ENCODE assay signal across 36 mouse cellular contexts in the genomic region with DNA sequence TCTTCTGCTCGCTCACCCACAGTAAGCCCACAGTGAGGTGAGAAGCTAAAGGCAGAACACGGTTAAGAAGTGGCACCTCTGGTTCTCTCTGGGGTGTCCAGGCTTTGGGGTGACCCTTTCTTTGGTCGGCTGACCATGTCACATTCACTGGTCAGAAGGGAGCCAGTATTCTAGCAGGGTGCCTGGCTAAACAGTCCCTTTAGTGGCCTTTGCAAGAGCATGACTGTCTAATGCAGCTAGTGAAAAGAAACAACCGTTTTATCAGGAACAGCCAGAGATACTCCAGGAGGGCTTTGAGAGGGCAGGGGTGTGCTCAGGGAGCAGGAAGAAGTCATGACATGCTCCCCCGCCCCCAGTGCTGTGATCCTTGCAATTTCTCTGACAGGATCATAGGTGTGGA. TPM values are rescaled to one million over a fixed set of nuclear protein-coding genes. Genes with fewer than 3 reads are reported as not detected.
DNase-seq lines count a peak whose midpoint lies in the region; ATAC-seq and TF ChIP-seq lines count a peak whose summit lies in the region.
"Had no signal": no experiment of that assay in that cellular context is flagged by ENCODE, and none has a peak within 500 bp of the region (broad histone marks: within the 10 kb centered on the region; RNA-seq: fewer than 3 reads in every experiment).

No protein-coding gene starts in this region.

- H3K27ac ChIP-seq in intestine, embryonic 14.5 days (ENCODE audit: low read depth) = no peak overlapping the region
- no peak overlapping the region for H3K27ac ChIP-seq in intestine, embryonic 15.5 days
- no peak overlapping the region for H3K27ac ChIP-seq in liver, postnatal 0 days (ENCODE audit: low read depth)
- H3K27ac ChIP-seq: embryonic facial prominence, embryonic 13.5 days; forebrain, embryonic 12.5 days; hindbrain, embryonic 14.5 days; kidney, embryonic 15.5 days; liver, embryonic 13.5 days; macrophage; midbrain, embryonic 13.5 days; neural tube, embryonic 13.5 days had no signal

- H3K4me1 ChIP-seq in intestine, embryonic 14.5 days (replicated peaks; ENCODE audit: control insufficient read depth, insufficient read depth, low read length) = no peaks in the 10 kb centered on the region
- H3K4me1 ChIP-seq in intestine, embryonic 15.5 days (replicated peaks) = no peaks in the 10 kb centered on the region
- H3K4me1 ChIP-seq in liver, postnatal 0 days (ENCODE audit: insufficient read depth) = peaks cover 6% of the 10 kb centered on the region; the same call in 1 of the 2 replicates
- H3K4me1 ChIP-seq: embryonic facial prominence, embryonic 13.5 days; forebrain, embryonic 12.5 days; midbrain, embryonic 13.5 days; neural tube, embryonic 13.5 days had no signal

- DNase-seq in heart, adult 11 months = peak; percentile 78
- DNase-seq in heart, postnatal 36 days = no peak
- peak; percentile 46 for DNase-seq in intestine, embryonic 14.5 days (ENCODE audit: low spot score)
- peak; percentile 35 for DNase-seq in testis, postnatal 10 days (ENCODE audit: low spot score)
- DNase-seq in testis, postnatal 14 days (ENCODE audit: low spot score) = no peak
- DNase-seq in liver, postnatal 0 days = peak; percentile 11
- DNase-seq in cerebellum, postnatal 14 days = no peak
- DNase-seq: adrenal gland, postnatal 10 days; cerebellum, adult 8-10 months; embryo, embryonic 11 days; gastrocnemius, postnatal 10 days; heart, postnatal 14 days; kidney, adult 18-20 months; kidney, postnatal 25 days; liver, embryonic 13.5 days; lung, adult 2 months; lung, postnatal 10 days; thymus, adult 18-20 months; thymus, postnatal 25 days had no signal

- TF ChIP-seq EP300 in liver, postnatal 0 days (IDR thresholded peaks at IDR 0.05; ENCODE audit: low read depth) = no peak

- no peak overlapping the region for H3K9ac ChIP-seq in intestine, embryonic 14.5 days (ENCODE audit: low read length)
- no peak overlapping the region for H3K9ac ChIP-seq in intestine, embryonic 15.5 days
- no peak overlapping the region for H3K9ac ChIP-seq in liver, postnatal 0 days (replicated peaks)
- H3K9ac ChIP-seq: embryonic facial prominence, embryonic 13.5 days; forebrain, embryonic 12.5 days; hindbrain, embryonic 14.5 days; kidney, embryonic 15.5 days; liver, embryonic 13.5 days; midbrain, embryonic 13.5 days; neural tube, embryonic 13.5 days had no signal

- no peak overlapping the region for H3K4me2 ChIP-seq in intestine, embryonic 14.5 days (ENCODE audit: low read length)
- H3K4me2 ChIP-seq in intestine, embryonic 15.5 days (replicated peaks) = no peak overlapping the region
- no peak overlapping the region for H3K4me2 ChIP-seq in liver, postnatal 0 days (ENCODE audit: low read depth, low read length)
- H3K4me2 ChIP-seq: embryonic facial prominence, embryonic 13.5 days; forebrain, embryonic 12.5 days; hindbrain, embryonic 14.5 days; kidney, embryonic 15.5 days; liver, embryonic 13.5 days; midbrain, embryonic 13.5 days; neural tube, embryonic 13.5 days had no signal

- H3K27me3 ChIP-seq in intestine, embryonic 14.5 days (replicated peaks; ENCODE audit: control insufficient read depth, insufficient read depth, low read length) = no peaks in the 10 kb centered on the region; the same call in 1 of the 2 replicates
- no peaks in the 10 kb centered on the region; the same call in 1 of the 2 replicates for H3K27me3 ChIP-seq in intestine, embryonic 15.5 days (replicated peaks)
- no peaks in the 10 kb centered on the region for H3K27me3 ChIP-seq in liver, postnatal 0 days (ENCODE audit: insufficient read depth, low read length)
- H3K27me3 ChIP-seq: liver, embryonic 13.5 days; neural tube, embryonic 13.5 days; Patski had no signal

- H3K4me3 ChIP-seq in intestine, embryonic 14.5 days (ENCODE audit: low read depth, low read length) = no peak overlapping the region
- H3K4me3 ChIP-seq in intestine, embryonic 15.5 days (replicated peaks) = no peak overlapping the region
- H3K4me3 ChIP-seq in liver, postnatal 0 days (ENCODE audit: low read depth, low read length) = no peak overlapping the region
- H3K4me3 ChIP-seq: embryonic facial prominence, embryonic 13.5 days; forebrain, embryonic 12.5 days; kidney, embryonic 15.5 days; liver, embryonic 13.5 days; midbrain, embryonic 13.5 days; neural tube, embryonic 13.5 days had no signal

- WGBS in intestine, embryonic 14.5 days = 66% methylated on average over 5 of the region's 5 CpGs
- WGBS in intestine, embryonic 15.5 days = 64% methylated on average over 5 of the region's 5 CpGs
- 40% methylated on average over 5 of the region's 5 CpGs for WGBS in liver, postnatal 0 days (ENCODE audit: insufficient replicate concordance)

- intact Hi-C loops in heart, postnatal 36 days (cut with DNase I) = loop anchor here (5.0 kb wide), 1 partner anchor 684 kb away; no protein-coding TSS in a partner anchor

- H3K9me3 ChIP-seq in intestine, embryonic 14.5 days (ENCODE audit: control insufficient read depth, low read length) = no peaks in the 10 kb centered on the region
- no peaks in the 10 kb centered on the region for H3K9me3 ChIP-seq in intestine, embryonic 15.5 days
- H3K9me3 ChIP-seq in liver, postnatal 0 days (ENCODE audit: low read length) = no peaks in the 10 kb centered on the region
- H3K9me3 ChIP-seq: embryonic facial prominence, embryonic 13.5 days; forebrain, embryonic 12.5 days; kidney, embryonic 15.5 days; liver, embryonic 13.5 days; midbrain, embryonic 13.5 days; neural tube, embryonic 13.5 days had no signal

- ATAC-seq in intestine, embryonic 14.5 days (replicated peaks; ENCODE audit: low FRiP score, low TSS enrichment, low read depth) = no peak
- no peak for ATAC-seq in intestine, embryonic 15.5 days
- peak; percentile 31 for ATAC-seq in liver, postnatal 0 days
- ATAC-seq: midbrain, embryonic 13.5 days had no signal

- H3K36me3 ChIP-seq in intestine, embryonic 14.5 days (ENCODE audit: control insufficient read depth, insufficient read depth, low read length) = no peaks in the 10 kb centered on the region
- no peaks in the 10 kb centered on the region for H3K36me3 ChIP-seq in intestine, embryonic 15.5 days
- no peaks in the 10 kb centered on the region for H3K36me3 ChIP-seq in liver, postnatal 0 days (replicated peaks; ENCODE audit: insufficient read depth, low read length)
- H3K36me3 ChIP-seq: embryonic facial prominence, embryonic 13.5 days; forebrain, embryonic 12.5 days; G1E; kidney, embryonic 15.5 days; liver, embryonic 13.5 days; midbrain, embryonic 13.5 days; neural tube, embryonic 13.5 days had no signal

- TF ChIP-seq CTCF in liver, postnatal 0 days (IDR thresholded peaks at IDR 0.05; ENCODE audit: low read depth) = no peak

RNA-seq across cellular contexts. Expression of a gene that starts 5.9 kb away (rescaled TPM):
- not detected for total RNA-seq in heart, postnatal 36 days (2021)
- not detected in 2 replicates for polyA plus RNA-seq in intestine, embryonic 14.5 days (2014; fragmentation: Nextera tagmentation; extraction: Ambion mirVana)
- not detected in 2 replicates for polyA plus RNA-seq in intestine, embryonic 15.5 days (2015; fragmentation: Nextera tagmentation; extraction: Ambion mirVana)
- polyA plus RNA-seq in liver, postnatal 0 days (2015; fragmentation: Nextera tagmentation; extraction: Ambion mirVana) = not detected in 2 replicates
- total RNA-seq: adrenal gland, postnatal 10 days; G1E; gastrocnemius, postnatal 10 days; heart, postnatal 14 days; layer of hippocampus, adult 18-20 months; layer of hippocampus, postnatal 25 days; megakaryocyte-erythroid progenitor cell, adult 5-6 weeks had no signal
- polyA plus RNA-seq: embryonic facial prominence, embryonic 13.5 days; forebrain, embryonic 12.5 days; G1E; heart, embryonic 14.5 days; hindbrain, embryonic 14.5 days; kidney, embryonic 15.5 days; limb, embryonic 11.5 days; liver, embryonic 13.5 days; lung, adult 2 months; macrophage; midbrain, embryonic 13.5 days; neural tube, embryonic 13.5 days; Patski; small intestine, adult 2 months; stomach, embryonic 14.5 days had no signal

RNA-seq across cellular contexts. Expression of a gene that starts 36.4 kb away (rescaled TPM):
- not detected for total RNA-seq in heart, postnatal 36 days (2021)
- not detected in 2 replicates for polyA plus RNA-seq in intestine, embryonic 14.5 days (2014; fragmentation: Nextera tagmentation; extraction: Ambion mirVana)
- polyA plus RNA-seq in intestine, embryonic 15.5 days (2015; fragmentation: Nextera tagmentation; extraction: Ambion mirVana) = not detected in 2 replicates
- polyA plus RNA-seq in liver, postnatal 0 days (2015; fragmentation: Nextera tagmentation; extraction: Ambion mirVana) = not detected in 2 replicates
- total RNA-seq: adrenal gland, postnatal 10 days; G1E; gastrocnemius, postnatal 10 days; heart, postnatal 14 days; layer of hippocampus, adult 18-20 months; megakaryocyte-erythroid progenitor cell, adult 5-6 weeks had no signal
- polyA plus RNA-seq: embryonic facial prominence, embryonic 13.5 days; forebrain, embryonic 12.5 days; G1E; heart, embryonic 14.5 days; hindbrain, embryonic 14.5 days; kidney, embryonic 15.5 days; limb, embryonic 11.5 days; liver, embryonic 13.5 days; lung, adult 2 months; macrophage; midbrain, embryonic 13.5 days; neural tube, embryonic 13.5 days; Patski; small intestine, adult 2 months; stomach, embryonic 14.5 days had no signal

RNA-seq across cellular contexts. Expression of a gene that starts 51.6 kb away (rescaled TPM):
- 100 to 1,000 TPM; 144 to 146 TPM for total RNA-seq in heart, postnatal 36 days (2021)
- 18.6 and 18.7 TPM in 2 replicates for polyA plus RNA-seq in intestine, embryonic 14.5 days (2014; fragmentation: Nextera tagmentation; extraction: Ambion mirVana)
- 11.2 and 11.6 TPM in 2 replicates for polyA plus RNA-seq in intestine, embryonic 15.5 days (2015; fragmentation: Nextera tagmentation; extraction: Ambion mirVana)
- polyA plus RNA-seq in liver, postnatal 0 days (2015; fragmentation: Nextera tagmentation; extraction: Ambion mirVana) = 1.5 and 1.6 TPM in 2 replicates

Comparison
In these comparisons a context has a peak if more than half of its experiments do, and no peak if none do; other contexts are left out.
1. DNase-seq: peak in heart, adult 11 months (single experiment), intestine, embryonic 14.5 days (single experiment), testis, postnatal 10 days (single experiment) and liver, postnatal 0 days (single experiment); none in heart, postnatal 36 days (0 of 2), testis, postnatal 14 days (single experiment) and cerebellum, postnatal 14 days (0 of 2).